Mouse (Mus musculus): Measurements from ENCODE around the gene Plcl1.

- TF ChIP-seq POLR2A (IDR thresholded peaks at IDR 0.05; ENCODE audit: borderline replicate concordance, extremely low read depth, insufficient read depth, insufficient read length, poor library complexity, severe bottlenecking) (no peak), CTCF (IDR thresholded peaks at IDR 0.05; ENCODE audit: borderline replicate concordance, extremely low read depth, insufficient read depth, insufficient read length) (no peak)
Measured at GRCm38 (mm10) chr1:55525100-55525499, 119.4 kb downstream of the Plcl1 start.

Measured in brain, embryonic 14.5 days (tissue).